Comparison of ENCODE assay signal across 19 mouse cellular contexts in genomic region chr4:80691774-80692485, GRCm38 (mm10).
"Had no signal": no experiment of that assay in that cellular context is flagged by ENCODE, and none has a peak within 500 bp of the region (broad histone marks: within the 10 kb centered on the region; RNA-seq: fewer than 3 reads in every experiment).

No protein-coding gene starts in this region.

- H3K9me3 ChIP-seq: midbrain, embryonic 10.5 days; midbrain, embryonic 12.5 days; neural tube, embryonic 13.5 days; neural tube, embryonic 15.5 days had no signal

- H3K27me3 ChIP-seq: midbrain, embryonic 12.5 days; neural tube, embryonic 13.5 days; neural tube, embryonic 15.5 days had no signal

- DNase-seq: lung, adult 18-20 months; lung, embryonic 14.5 days; lung, postnatal 10 days; lung, postnatal 4 days; midbrain, embryonic 14.5 days; retina, postnatal 1 day; right cerebral cortex, adult 18-20 months; right cerebral cortex, postnatal 25 days; right cerebral cortex, postnatal 4 days; spleen, adult 18-20 months; thymus, adult 2 months; thymus, postnatal 25 days; thymus, postnatal 4 days had no signal

- H3K36me3 ChIP-seq: midbrain, embryonic 10.5 days; midbrain, embryonic 12.5 days; neural tube, embryonic 13.5 days; neural tube, embryonic 15.5 days had no signal

- H3K27ac ChIP-seq: midbrain, embryonic 10.5 days; midbrain, embryonic 12.5 days; neural tube, embryonic 13.5 days; neural tube, embryonic 15.5 days had no signal

- ATAC-seq: midbrain, embryonic 16.5 days had no signal

- H3K4me2 ChIP-seq: lung, embryonic 14.5 days; midbrain, embryonic 12.5 days; neural tube, embryonic 13.5 days; neural tube, embryonic 15.5 days had no signal

- H3K4me1 ChIP-seq: midbrain, embryonic 10.5 days; midbrain, embryonic 12.5 days; neural tube, embryonic 13.5 days; neural tube, embryonic 15.5 days had no signal

- H3K4me3 ChIP-seq: midbrain, embryonic 10.5 days; midbrain, embryonic 12.5 days; myocyte; neural tube, embryonic 13.5 days; neural tube, embryonic 15.5 days had no signal

- H3K9ac ChIP-seq: lung, embryonic 14.5 days; midbrain, embryonic 12.5 days; neural tube, embryonic 13.5 days; neural tube, embryonic 15.5 days had no signal
